Mouse (Mus musculus): Measurements from ENCODE around the gene Ing4.

DNA sequence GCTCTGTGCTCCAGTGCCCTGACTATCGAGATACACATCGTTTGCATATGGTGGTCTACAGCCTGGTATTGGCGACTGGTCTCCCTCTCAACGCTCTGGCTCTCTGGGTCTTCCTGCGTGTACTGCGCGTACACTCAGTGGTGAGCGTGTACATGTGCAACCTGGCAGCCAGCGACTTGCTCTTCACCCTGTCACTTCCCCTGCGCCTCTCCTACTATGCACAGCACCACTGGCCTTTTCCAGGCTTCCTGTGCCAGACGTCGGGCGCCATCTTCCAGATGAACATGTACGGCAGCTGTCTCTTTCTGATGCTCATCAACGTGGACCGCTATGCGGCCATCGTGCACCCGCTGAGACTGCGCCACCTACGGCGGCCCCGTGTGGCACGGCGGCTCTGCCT is 41.8 kb downstream of the Ing4 start:
- TF ChIP-seq CTCF (IDR thresholded peaks at IDR 0.05; ENCODE audit: borderline replicate concordance, insufficient read depth, low read depth, low read length) (no peak), POLR2A (IDR thresholded peaks at IDR 0.05; ENCODE audit: borderline replicate concordance, insufficient read depth, low read length) (no peak)

Data from cerebellum, adult 2 months (tissue).